Mouse (Mus musculus) heart, postnatal 0 days (tissue): Measurements from ENCODE around the gene Tctn3. TPM values are rescaled to one million over a fixed set of nuclear protein-coding genes. Genes with fewer than 3 reads are reported as not detected.
A peak's percentile ranks its signal among the peaks of the same experiment; 100 is the strongest.

ENCODE experiments used
- ATAC-seq: fragments of 200-750 bp; cut with Nextera tagmentation; 2 replicates; pipeline ENCODE4 v1.8.0; 2017; ENCODE audit warnings: low read depth, moderate number of reproducible peaks, moderate library complexity; ENCODE audit not compliant: insufficient read depth
- DNase-seq: peaks from one replicate; pipeline ENCODE4 v3.0.0-alpha.2; 2016; ENCODE audit warnings: low spot score
- H3K27ac ChIP-seq: fragments of 300-500 bp; sonication (generic); 2 replicates; pipeline ENCODE4 v1.5.1; 2014; ENCODE audit warnings: low read depth, mild to moderate bottlenecking
- H3K27me3 ChIP-seq: fragments of 300-500 bp; sonication (generic); 2 replicates; pipeline ENCODE4 v1.6.1; 2014; ENCODE audit warnings: low read length, mixed read lengths; ENCODE audit not compliant: control insufficient read depth, insufficient read depth
- H3K36me3 ChIP-seq: fragments of 300-500 bp; sonication (generic); replicated peaks from 2 replicates; pipeline ENCODE4 v1.6.1; 2014; ENCODE audit warnings: low read length, mixed read lengths; ENCODE audit not compliant: control insufficient read depth, insufficient read depth
- H3K4me1 ChIP-seq: fragments of 300-500 bp; sonication (generic); 2 replicates; pipeline ENCODE4 v1.6.1; 2014; ENCODE audit warnings: antibody characterized with exemption; ENCODE audit not compliant: control insufficient read depth, insufficient read depth
- H3K4me2 ChIP-seq: fragments of 300-500 bp; sonication (generic); 2 replicates; pipeline ENCODE4 v1.6.1; 2014; ENCODE audit warnings: low read depth, mild to moderate bottlenecking, low read length, moderate library complexity
- H3K4me3 ChIP-seq: fragments of 300-500 bp; sonication (generic); 2 replicates; pipeline ENCODE4 v1.5.1; 2014; ENCODE audit warnings: low read depth, low read length
- H3K9ac ChIP-seq: fragments of 300-500 bp; sonication (generic); replicated peaks from 2 replicates; pipeline ENCODE4 v1.6.1; 2014; ENCODE audit warnings: low read depth, low read length, mixed read lengths
- H3K9me3 ChIP-seq: fragments of 300-500 bp; sonication (generic); replicated peaks from 2 replicates; pipeline ENCODE4 v1.6.1; 2016; ENCODE audit warnings: low read length; ENCODE audit not compliant: control insufficient read depth
- CTCF ChIP-seq: IDR thresholded peaks from 2 replicates; pipeline ENCODE4 v1.5.1; 2016; ENCODE audit warnings: antibody characterized with exemption, control low read depth, low read depth
- EP300 ChIP-seq: IDR thresholded peaks from 2 replicates; pipeline ENCODE4 v1.6.1; 2016; ENCODE audit warnings: antibody characterized with exemption, low read depth
- WGBS: fragments of 180-500 bp; shearing (Covaris S2); extraction: QIAGEN DNeasy Blood & Tissue Kit; methylation state at CpG from one replicate; pipeline ENCODE4 v1.1.7; 2014; 5-methylcytosine and 5-hydroxymethylcytosine counted together
- polyA plus RNA-seq: library from polyadenylated mRNA; unstranded; fragments of >200 nt; fragmentation: Nextera tagmentation; extraction: Ambion mirVana; gene quantifications from 2 replicates; pipeline ENCODE4 v1.2.1, GENCODE M21; 2015
- total RNA-seq: library from RNA; depleted of rRNA; stranded (reverse); fragments of >200 nt; gene quantifications from 2 replicates; pipeline ENCODE4 v1.2.3, GENCODE M21; 2014; ENCODE audit warnings: low replicate concordance

Tctn3 gene
- total and polyA plus RNA-seq, 2 experiments from 2014 or later, result 6.7 to 10.7 TPM

GRCm38 (mm10) chr19:40587491-40588292, 24.3 kb downstream of the Tctn3 start:
- WGBS, result 4% methylated on average over 30 of the region's 30 CpGs

GRCm38 (mm10) chr19:40586908-40587307, 25.1 kb downstream of the Tctn3 start:
- DNase-seq, result no peak
- WGBS, result 57% methylated on average over 7 of the region's 7 CpGs
- Histone ChIP-seq H3K27me3 (no peaks in the 10 kb centered on the region), H3K9ac (no peak overlapping the region), H3K9me3 (no peaks in the 10 kb centered on the region), H3K4me3 (no peak overlapping the region), H3K4me2 (peak overlapping the region; percentile 95), H3K4me1 (peaks cover 17% of the 10 kb centered on the region), H3K36me3 (no peaks in the 10 kb centered on the region), H3K27ac (no peak overlapping the region)
- TF ChIP-seq EP300, result no peak
- no peak for TF ChIP-seq CTCF
- ATAC-seq, result no peak

More at GRCm38 (mm10) chr19:40587491-40588292, 24.3 kb downstream of the Tctn3 start:
- no peaks in the 10 kb centered on the region for H3K36me3 ChIP-seq
- H3K4me2 ChIP-seq, result peak overlapping the region; percentile 95
- no peaks in the 10 kb centered on the region for H3K9me3 ChIP-seq
- H3K27ac ChIP-seq, result peak overlapping the region; percentile 34; the same call in 1 of the 2 replicates
- H3K4me3 ChIP-seq, result peak overlapping the region; percentile 92
- peak; percentile 28 for ATAC-seq
- no peak for DNase-seq
- no peaks in the 10 kb centered on the region for H3K27me3 ChIP-seq
- H3K4me1 ChIP-seq, result peaks cover 12% of the 10 kb centered on the region
- TF ChIP-seq CTCF (no peak), EP300 (no peak)
- H3K9ac ChIP-seq, result peak overlapping the region; percentile 55

- H3K9me3 ChIP-seq, result no peaks in the 10 kb centered on the region
- peaks cover 28% of the 10 kb centered on the region for H3K36me3 ChIP-seq
- peaks cover 12% of the 10 kb centered on the region for H3K4me1 ChIP-seq
- DNase-seq (peak; percentile 51), ATAC-seq (peak; percentile 73)
- 27% methylated on average over 5 of the region's 5 CpGs for WGBS
- no peak overlapping the region for H3K4me2 ChIP-seq
- TF ChIP-seq CTCF, result no peak
- TF ChIP-seq EP300, result 0 out of 2 replicates have a peak, but pooled peaks have one; percentile 41
- H3K27ac ChIP-seq, result peak overlapping the region; percentile 26; the same call in 1 of the 2 replicates
- no peak overlapping the region for H3K4me3 ChIP-seq
- H3K9ac ChIP-seq, result no peak overlapping the region
- H3K27me3 ChIP-seq, result no peaks in the 10 kb centered on the region
Observed at GRCm38 (mm10) chr19:40581662-40582061, 30.4 kb downstream of the Tctn3 start.

GRCm38 (mm10) chr19:40580902-40581301, 31.1 kb downstream of the Tctn3 start:
- Histone ChIP-seq H3K4me2 (no peak overlapping the region), H3K27me3 (no peaks in the 10 kb centered on the region), H3K27ac (no peak overlapping the region), H3K9me3 (no peaks in the 10 kb centered on the region), H3K4me3 (no peak overlapping the region), H3K36me3 (peaks cover 30% of the 10 kb centered on the region), H3K4me1 (peaks cover 12% of the 10 kb centered on the region), H3K9ac (no peak overlapping the region)
- 76% methylated on average over 2 of the region's 2 CpGs for whole genome bisulfite sequencing
- DNase-seq (no peak), ATAC-seq (no peak)
- TF ChIP-seq CTCF (no peak), EP300 (no peak)

GRCm38 (mm10) chr19:40575438-40575837, 36.6 kb downstream of the Tctn3 start:
- no peak for TF ChIP-seq EP300
- no peak for TF ChIP-seq CTCF
- 82% methylated on average over 5 of the region's 5 CpGs for WGBS
- H3K9me3 ChIP-seq, result no peaks in the 10 kb centered on the region; the same call in 1 of the 2 replicates
- no peak overlapping the region for H3K4me2 ChIP-seq
- H3K4me3 ChIP-seq, result no peak overlapping the region
- H3K27me3 ChIP-seq, result no peaks in the 10 kb centered on the region
- H3K9ac ChIP-seq, result no peak overlapping the region
- DNase-seq (no peak), ATAC-seq (no peak)
- no peak overlapping the region for H3K27ac ChIP-seq
- no peaks in the 10 kb centered on the region for H3K4me1 ChIP-seq
- H3K36me3 ChIP-seq, result peaks cover 70% of the 10 kb centered on the region
